Mouse (Mus musculus) CD4-positive naive resting alpha-beta T cell, adult 57 days (primary cell): ENCODE results near the gene Tbx3. TPM values are rescaled to one million over a fixed set of nuclear protein-coding genes. Genes with fewer than 3 reads are reported as not detected.

Source experiments
- total RNA-seq: library from RNA; stranded (reverse); gene quantifications from one replicate; pipeline ENCODE4 v1.2.4, GENCODE M21; 2023

Gene Tbx3
- not detected for total RNA-seq

DNA sequence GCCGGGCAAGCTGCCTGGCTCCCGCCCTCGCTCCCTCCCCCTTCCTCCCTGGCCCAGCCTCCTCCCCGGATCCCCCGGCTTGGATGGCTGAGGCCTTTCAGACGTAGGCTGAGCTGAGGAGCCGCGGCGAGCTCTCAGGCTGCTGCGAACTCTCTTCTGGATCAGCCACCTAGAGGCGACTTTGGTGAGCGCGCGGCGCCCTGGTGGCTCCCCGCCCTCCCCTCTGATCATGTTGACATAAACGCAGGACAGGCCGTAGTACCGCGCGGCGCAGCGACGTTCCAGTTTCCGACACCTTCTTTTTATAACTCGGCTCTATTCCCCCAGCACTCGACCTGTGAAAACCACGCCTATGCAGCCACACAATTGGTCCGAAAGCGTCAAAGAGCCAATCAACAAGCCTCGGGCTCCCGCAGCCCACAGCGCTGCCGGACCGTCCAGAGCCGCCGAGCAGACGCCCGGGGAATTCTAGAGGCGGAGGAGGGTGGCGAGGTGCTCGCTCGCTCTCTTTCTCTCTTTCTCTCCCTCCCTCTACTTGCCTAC lies at the start of gene Tbx3:
Tbx3 (plus strand) TSS at position 104 of the 543 bp plus-strand sequence.

Other genes with a start within 250 kb of the Tbx3 start
- gene Tbx5, start 162.0 kb downstream of the Tbx3 start, total RNA-seq: not detected